Mouse (Mus musculus) forebrain, embryonic 15.5 days (tissue): ENCODE data around the gene Mcm10. TPM values are rescaled to one million over a fixed set of nuclear protein-coding genes. Genes with fewer than 3 reads are reported as not detected.

Experiments used
- ATAC-seq: fragments of 200-750 bp; cut with Nextera tagmentation; replicated peaks from 2 replicates; pipeline ENCODE4 v1.8.0; 2017; ENCODE audit warnings: mild to moderate bottlenecking, moderate TSS enrichment, moderate library complexity
- H3K27ac ChIP-seq: fragments of 300-500 bp; sonication (generic); replicated peaks from 2 replicates; pipeline ENCODE4 v1.5.1; 2015; ENCODE audit warnings: mild to moderate bottlenecking, inconsistent platforms
- H3K27me3 ChIP-seq: fragments of 300-500 bp; sonication (generic); 2 replicates; pipeline ENCODE4 v1.6.1; 2015; ENCODE audit warnings: inconsistent platforms
- H3K36me3 ChIP-seq: fragments of 300-500 bp; sonication (generic); 2 replicates; pipeline ENCODE4 v1.6.1; 2015; ENCODE audit warnings: mild to moderate bottlenecking, inconsistent platforms
- H3K4me1 ChIP-seq: fragments of 300-500 bp; sonication (generic); 2 replicates; pipeline ENCODE4 v1.6.1; 2015; ENCODE audit warnings: inconsistent platforms
- H3K4me2 ChIP-seq: fragments of 300-500 bp; sonication (generic); replicated peaks from 2 replicates; pipeline ENCODE4 v1.6.1; 2015; ENCODE audit warnings: mild to moderate bottlenecking, inconsistent platforms
- H3K4me3 ChIP-seq: fragments of 300-500 bp; sonication (generic); 2 replicates; pipeline ENCODE4 v1.5.1; 2015; ENCODE audit warnings: mild to moderate bottlenecking, inconsistent platforms
- H3K9ac ChIP-seq: fragments of 300-500 bp; sonication (generic); replicated peaks from 2 replicates; pipeline ENCODE4 v1.6.1; 2015; ENCODE audit warnings: mild to moderate bottlenecking, inconsistent platforms
- H3K9me3 ChIP-seq: fragments of 300-500 bp; sonication (generic); 2 replicates; pipeline ENCODE4 v1.6.1; 2016; ENCODE audit warnings: inconsistent platforms
- WGBS: fragments of 180-500 bp; shearing (Covaris S2); methylation state at CpG from one replicate; pipeline ENCODE4 v1.1.7; 2015; ENCODE audit warnings: mixed read lengths; 5-methylcytosine and 5-hydroxymethylcytosine counted together
- polyA plus RNA-seq: library from polyadenylated mRNA; unstranded; fragments of >200 nt; fragmentation: Nextera tagmentation; extraction: Ambion mirVana; gene quantifications from 2 replicates; pipeline ENCODE4 v1.2.1, GENCODE M21; 2015

The Mcm10 gene
- polyA plus RNA-seq, 1 experiment from 2014 or later = 11.8 TPM

DNA sequence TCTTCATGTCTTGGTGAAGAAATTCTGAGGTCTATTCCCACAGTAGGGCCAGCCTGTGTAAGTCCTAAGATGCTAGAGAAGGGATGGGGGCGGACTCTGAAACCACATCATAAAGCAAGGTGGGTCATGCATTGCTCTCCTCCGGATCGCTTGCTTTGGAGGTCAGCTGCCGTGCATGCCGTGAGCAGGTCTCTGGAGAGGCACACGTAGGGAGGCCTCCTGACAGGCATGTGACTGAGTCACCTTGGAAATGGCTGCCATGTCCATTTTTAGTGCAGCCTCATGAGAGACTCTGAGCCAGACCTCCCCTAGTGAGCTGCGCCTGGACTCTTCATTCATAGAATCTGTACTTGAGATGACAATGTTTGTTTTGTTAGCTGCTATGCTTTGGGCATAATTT lies 15.5 kb upstream of the Mcm10 start:
- no peak for ATAC-seq
- H3K27me3 ChIP-seq = no peaks in the 10 kb centered on the region
- 90% methylated on average over 7 of the region's 7 CpGs for WGBS
- no peaks in the 10 kb centered on the region for H3K36me3 ChIP-seq
- H3K4me3 ChIP-seq = no peak overlapping the region
- 0 out of 2 replicates have a peak, but pooled peaks cover 2% of the 10 kb centered on the region for H3K4me1 ChIP-seq
- H3K9ac ChIP-seq = no peak overlapping the region
- H3K9me3 ChIP-seq = no peaks in the 10 kb centered on the region
- H3K27ac ChIP-seq = no peak overlapping the region
- no peak overlapping the region for H3K4me2 ChIP-seq

GRCm38 (mm10) chr2:5027057-5027456 lies 14.5 kb upstream of the Mcm10 start:
- H3K27ac ChIP-seq = no peak overlapping the region
- H3K27me3 ChIP-seq = no peaks in the 10 kb centered on the region
- WGBS = 56% methylated on average over 6 of the region's 6 CpGs
- H3K4me1 ChIP-seq = 0 out of 2 replicates have a peak, but pooled peaks cover 2% of the 10 kb centered on the region
- no peaks in the 10 kb centered on the region for H3K36me3 ChIP-seq
- H3K9ac ChIP-seq = no peak overlapping the region
- H3K4me2 ChIP-seq = no peak overlapping the region
- ATAC-seq = no peak
- no peaks in the 10 kb centered on the region for H3K9me3 ChIP-seq
- H3K4me3 ChIP-seq = no peak overlapping the region

DNA sequence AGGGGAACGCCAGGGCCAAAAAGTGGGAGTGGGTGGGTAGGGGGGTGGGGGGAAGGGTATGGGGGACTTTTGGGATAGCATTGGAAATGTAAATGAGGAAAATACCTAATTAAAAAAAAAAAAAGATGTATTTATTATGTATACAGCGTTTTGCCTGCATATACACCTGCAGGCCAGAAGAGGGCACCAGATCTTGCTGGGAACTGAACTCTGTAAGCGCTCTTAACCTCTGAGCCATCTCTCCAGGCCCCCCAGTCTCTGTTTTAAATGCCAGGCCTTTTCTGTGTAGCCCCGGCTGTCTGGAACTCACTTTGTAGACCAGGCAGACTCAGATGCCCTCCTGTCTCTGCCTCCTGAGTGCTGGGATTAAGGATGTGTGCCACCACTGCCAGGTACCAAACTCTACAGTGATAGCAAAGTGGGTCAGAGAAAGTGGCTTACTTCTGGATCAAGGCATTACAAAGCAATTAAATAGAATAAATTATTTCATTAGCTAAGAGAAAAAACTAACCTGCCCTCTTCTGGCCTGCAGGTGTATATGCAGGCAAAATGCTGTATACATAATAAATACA lies 12.7 kb upstream of the Mcm10 start:
- H3K4me2 ChIP-seq = no peak overlapping the region
- H3K27me3 ChIP-seq = no peaks in the 10 kb centered on the region
- ATAC-seq = no peak
- 62% methylated on average over 4 of the region's 4 CpGs for WGBS
- H3K36me3 ChIP-seq = no peaks in the 10 kb centered on the region
- no peak overlapping the region for H3K9ac ChIP-seq
- H3K27ac ChIP-seq = no peak overlapping the region
- no peaks in the 10 kb centered on the region for H3K4me1 ChIP-seq
- H3K9me3 ChIP-seq = no peaks in the 10 kb centered on the region
- no peak overlapping the region for H3K4me3 ChIP-seq

- Histone ChIP-seq H3K36me3 (no peaks in the 10 kb centered on the region), H3K27ac (no peak overlapping the region), H3K4me3 (no peak overlapping the region), H3K4me1 (no peaks in the 10 kb centered on the region), H3K9me3 (no peaks in the 10 kb centered on the region), H3K9ac (no peak overlapping the region), H3K27me3 (no peaks in the 10 kb centered on the region), H3K4me2 (no peak overlapping the region)
- ATAC-seq = no peak
- WGBS = 85% methylated on average over 14 of the region's 14 CpGs
Measured at GRCm38 (mm10) chr2:5023699-5024399, 11.3 kb upstream of the Mcm10 start.

DNA sequence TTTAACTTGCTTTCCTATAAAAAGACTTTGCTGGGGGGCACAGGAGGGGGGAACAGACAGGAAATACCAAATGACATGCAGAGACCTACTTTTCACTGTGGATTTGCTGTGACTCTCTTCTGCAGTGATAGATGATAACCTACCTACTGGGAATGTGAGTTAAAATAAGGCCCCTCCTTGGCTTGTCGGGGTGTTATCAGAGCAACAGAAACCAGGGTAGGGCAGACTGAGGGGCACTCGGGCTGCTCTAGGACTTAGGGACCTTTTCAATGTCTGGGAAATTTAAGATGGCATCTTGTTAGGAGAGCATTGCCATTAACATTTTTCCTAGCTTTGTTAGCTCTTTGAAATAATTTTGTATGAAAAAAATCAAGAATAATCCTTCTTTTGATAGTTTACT lies 10.7 kb upstream of the Mcm10 start:
- no peak for ATAC-seq
- 86% methylated on average over 2 of the region's 2 CpGs for WGBS
- Histone ChIP-seq H3K9me3 (no peaks in the 10 kb centered on the region), H3K27me3 (no peaks in the 10 kb centered on the region), H3K36me3 (no peaks in the 10 kb centered on the region), H3K4me2 (no peak overlapping the region), H3K9ac (no peak overlapping the region), H3K4me3 (no peak overlapping the region), H3K27ac (no peak overlapping the region), H3K4me1 (no peaks in the 10 kb centered on the region)

- no peaks in the 10 kb centered on the region for H3K4me1 ChIP-seq
- H3K36me3 ChIP-seq = no peaks in the 10 kb centered on the region
- no peak for ATAC-seq
- no peaks in the 10 kb centered on the region for H3K9me3 ChIP-seq
- H3K4me2 ChIP-seq = no peak overlapping the region
- H3K27ac ChIP-seq = no peak overlapping the region
- no peak overlapping the region for H3K9ac ChIP-seq
- 41% methylated on average over 1 of the region's 1 CpGs for WGBS
- H3K27me3 ChIP-seq = no peaks in the 10 kb centered on the region
- H3K4me3 ChIP-seq = no peak overlapping the region
Measured at GRCm38 (mm10) chr2:5019708-5020107, 7.1 kb upstream of the Mcm10 start.

GRCm38 (mm10) chr2:5016922-5017321 lies 4.3 kb upstream of the Mcm10 start:
- Histone ChIP-seq H3K27me3 (no peaks in the 10 kb centered on the region), H3K4me1 (peaks cover 5% of the 10 kb centered on the region; the same call in 1 of the 2 replicates), H3K4me2 (no peak overlapping the region), H3K36me3 (no peaks in the 10 kb centered on the region), H3K4me3 (no peak overlapping the region), H3K9ac (no peak overlapping the region), H3K27ac (no peak overlapping the region), H3K9me3 (no peaks in the 10 kb centered on the region)
- 94% methylated on average over 7 of the region's 7 CpGs for WGBS
- ATAC-seq = no peak

DNA sequence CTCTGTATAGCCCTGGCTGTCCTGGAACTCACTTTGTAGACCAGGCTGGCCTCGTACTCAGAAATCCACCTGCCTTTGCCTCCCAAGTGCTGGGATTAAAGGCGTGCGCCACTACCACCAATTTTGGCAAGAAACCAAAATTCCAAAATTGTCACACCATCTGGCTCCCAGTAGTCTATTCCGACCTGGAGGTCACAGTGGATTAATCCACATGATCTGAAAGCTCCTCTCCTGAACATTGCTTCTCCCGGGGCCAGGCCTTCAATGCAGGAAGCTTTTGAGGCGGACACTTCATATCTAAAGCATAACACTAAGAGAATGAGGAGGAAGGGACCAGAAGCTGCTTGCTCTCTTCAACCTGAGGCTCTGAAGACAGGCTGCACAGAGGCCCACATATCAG lies 2.9 kb upstream of the Mcm10 start:
- no peaks in the 10 kb centered on the region for H3K9me3 ChIP-seq
- H3K36me3 ChIP-seq = no peaks in the 10 kb centered on the region
- H3K4me1 ChIP-seq = peaks cover 12% of the 10 kb centered on the region
- H3K4me3 ChIP-seq = no peak overlapping the region
- H3K27me3 ChIP-seq = no peaks in the 10 kb centered on the region
- no peak overlapping the region for H3K9ac ChIP-seq
- ATAC-seq = no peak
- no peak overlapping the region for H3K4me2 ChIP-seq
- WGBS = 86% methylated on average over 6 of the region's 6 CpGs
- no peak overlapping the region for H3K27ac ChIP-seq

- no peak overlapping the region for H3K4me3 ChIP-seq
- H3K4me1 ChIP-seq = peaks cover 12% of the 10 kb centered on the region
- WGBS = 81% methylated on average over 7 of the region's 7 CpGs
- H3K36me3 ChIP-seq = no peaks in the 10 kb centered on the region
- no peaks in the 10 kb centered on the region for H3K27me3 ChIP-seq
- H3K4me2 ChIP-seq = no peak overlapping the region
- no peaks in the 10 kb centered on the region for H3K9me3 ChIP-seq
- ATAC-seq = no peak
- no peak overlapping the region for H3K9ac ChIP-seq
- no peak overlapping the region for H3K27ac ChIP-seq
Measured at GRCm38 (mm10) chr2:5014616-5015015, 2.0 kb upstream of the Mcm10 start.

- H3K4me2 ChIP-seq = peak overlapping the region; percentile 75
- no peak for ATAC-seq
- H3K4me1 ChIP-seq = peaks cover 12% of the 10 kb centered on the region
Measured at GRCm38 (mm10) chr2:5011898-5012490, 597 bp downstream of the Mcm10 start.

GRCm38 (mm10) chr2:5007107-5007506 lies 5.5 kb downstream of the Mcm10 start:
- no peak overlapping the region for H3K9ac ChIP-seq
- H3K9me3 ChIP-seq = no peaks in the 10 kb centered on the region
- no peak overlapping the region for H3K27ac ChIP-seq
- no peak for ATAC-seq
- peaks cover 3% of the 10 kb centered on the region; the same call in 1 of the 2 replicates for H3K36me3 ChIP-seq
- H3K4me3 ChIP-seq = no peak overlapping the region
- 86% methylated on average over 4 of the region's 4 CpGs for WGBS
- H3K27me3 ChIP-seq = no peaks in the 10 kb centered on the region
- H3K4me1 ChIP-seq = peaks cover 9% of the 10 kb centered on the region
- no peak overlapping the region for H3K4me2 ChIP-seq

More at GRCm38 (mm10) chr2:5011898-5012490, 597 bp downstream of the Mcm10 start:
- Histone ChIP-seq H3K9me3 (no peaks in the 10 kb centered on the region), H3K36me3 (no peaks in the 10 kb centered on the region), H3K9ac (0 out of 2 replicates have a peak overlapping the region, but pooled peaks have one; percentile 10), H3K27ac (no peak overlapping the region), H3K4me3 (peak overlapping the region; percentile 65), H3K27me3 (no peaks in the 10 kb centered on the region)
- WGBS = 11% methylated on average over 8 of the region's 8 CpGs

- H3K27me3 ChIP-seq = no peaks in the 10 kb centered on the region
- no peaks in the 10 kb centered on the region for H3K4me1 ChIP-seq
- H3K9me3 ChIP-seq = no peaks in the 10 kb centered on the region
- WGBS = 93% methylated on average over 6 of the region's 6 CpGs
- H3K27ac ChIP-seq = no peak overlapping the region
- no peak overlapping the region for H3K4me3 ChIP-seq
- H3K4me2 ChIP-seq = no peak overlapping the region
- ATAC-seq = no peak
- no peak overlapping the region for H3K9ac ChIP-seq
- H3K36me3 ChIP-seq = peaks cover 2% of the 10 kb centered on the region; the same call in 1 of the 2 replicates
Measured at GRCm38 (mm10) chr2:5001266-5001665, 11.3 kb downstream of the Mcm10 start.
